Mouse (Mus musculus) embryo, embryonic 11.5 days (tissue): ENCODE measurements around the gene Col27a1.

ENCODE experiments used
- DNase-seq: peaks from one replicate; pipeline ENCODE4 v3.0.0-alpha.2; 2012; ENCODE audit warnings: low read depth, low spot score

Gene Col27a1

DNA sequence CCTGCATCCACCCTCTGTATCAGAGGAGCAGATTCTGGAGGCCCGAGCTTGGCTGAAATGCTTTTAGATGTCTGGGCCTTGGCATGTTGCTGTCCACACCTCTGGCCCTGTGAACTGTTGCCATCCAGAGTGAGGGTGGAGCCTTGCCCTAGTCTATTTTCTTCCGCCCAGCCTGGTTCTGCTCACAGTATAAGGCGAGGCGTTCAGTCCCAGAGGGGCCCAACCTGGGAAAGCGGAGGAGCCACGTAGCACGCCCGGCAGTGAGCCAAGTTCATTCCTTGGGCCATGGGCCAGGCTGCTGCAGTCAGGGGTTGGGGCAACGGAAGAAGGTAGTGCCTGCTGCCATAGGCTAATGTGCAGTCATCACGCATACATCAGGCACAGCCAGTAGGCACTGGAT is 46.7 kb downstream of the Col27a1 start:
- DNase-seq: no peak

DNA sequence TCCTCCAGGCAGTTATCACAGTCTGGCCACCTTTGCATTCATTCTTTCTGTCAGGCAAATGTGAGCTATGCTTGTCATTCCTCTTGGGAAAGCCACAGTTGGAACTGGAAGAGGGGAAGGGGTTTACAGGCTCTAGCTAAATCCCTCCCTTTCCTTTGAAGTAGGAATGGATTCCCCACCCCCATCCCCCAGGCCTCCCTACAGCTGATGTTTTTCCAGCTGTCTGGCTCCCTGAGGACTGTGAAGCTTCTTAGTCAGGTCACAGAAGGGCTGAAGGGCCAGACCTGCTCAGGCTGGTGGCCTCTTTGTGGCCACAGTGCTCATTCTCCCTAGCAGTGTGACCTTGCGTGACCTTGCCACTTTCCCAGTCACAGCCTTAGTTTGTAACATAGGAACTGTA is 49.1 kb downstream of the Col27a1 start:
- DNase-seq: peak; percentile 23

DNA sequence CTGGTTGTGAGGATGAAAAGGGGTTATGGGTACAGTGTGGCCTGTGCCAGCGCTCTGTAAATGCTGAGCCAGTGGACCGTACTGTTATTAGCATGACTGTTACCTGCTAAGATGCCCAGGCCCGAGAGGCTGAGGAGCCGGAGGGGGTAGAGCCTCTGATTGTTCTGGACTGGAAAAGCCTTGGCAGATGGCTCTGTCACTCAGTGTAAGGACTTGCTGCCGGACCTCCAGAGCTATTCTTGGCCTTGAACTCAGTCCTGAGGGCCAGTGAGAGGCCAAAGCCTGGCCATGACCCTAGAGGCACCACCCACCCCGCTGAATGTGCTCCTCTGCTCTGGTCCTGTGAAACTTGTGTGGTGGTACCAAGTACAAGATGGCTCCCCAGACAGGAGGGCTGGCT is 52.5 kb downstream of the Col27a1 start:
- DNase-seq: no peak

DNA sequence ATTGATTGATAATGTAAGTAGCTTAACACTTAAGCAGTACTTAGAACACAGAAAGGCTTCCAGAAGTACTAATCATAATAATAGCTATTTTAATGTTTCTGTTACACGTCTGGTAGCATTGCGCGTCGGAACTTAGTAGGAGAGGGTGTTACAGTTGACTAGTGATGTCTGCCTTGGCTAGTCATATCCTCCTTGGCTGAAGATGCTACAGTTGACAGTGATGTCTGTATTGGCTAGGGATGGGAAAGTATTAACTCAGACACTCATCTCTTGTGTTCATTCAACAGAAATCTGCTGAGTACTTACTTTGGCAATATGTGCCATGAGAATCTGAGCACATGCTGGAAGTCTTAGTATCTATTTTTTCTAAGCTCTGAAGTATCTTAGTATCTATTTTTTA is 53.3 kb downstream of the Col27a1 start:
- DNase-seq: no peak

DNA sequence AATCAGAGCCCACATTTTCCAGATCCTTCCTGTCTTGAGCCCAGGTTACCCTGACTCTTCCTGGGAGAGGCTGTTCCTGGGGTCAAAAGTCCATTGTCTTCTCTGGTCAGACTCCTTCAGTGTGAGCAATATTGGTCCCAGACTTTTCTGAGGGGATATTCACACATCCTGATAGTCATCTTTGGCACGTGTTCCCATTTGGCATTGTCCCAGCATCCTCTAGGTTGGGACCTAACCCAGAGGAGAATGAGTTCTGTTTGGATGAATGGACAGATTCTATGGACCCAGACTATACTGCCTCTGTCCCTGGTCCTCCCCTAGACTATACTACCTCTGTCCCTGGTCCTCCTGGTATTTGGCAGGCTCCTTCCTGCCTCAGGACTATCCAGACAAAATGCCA is 53.8 kb downstream of the Col27a1 start:
- no peak for DNase-seq

DNA sequence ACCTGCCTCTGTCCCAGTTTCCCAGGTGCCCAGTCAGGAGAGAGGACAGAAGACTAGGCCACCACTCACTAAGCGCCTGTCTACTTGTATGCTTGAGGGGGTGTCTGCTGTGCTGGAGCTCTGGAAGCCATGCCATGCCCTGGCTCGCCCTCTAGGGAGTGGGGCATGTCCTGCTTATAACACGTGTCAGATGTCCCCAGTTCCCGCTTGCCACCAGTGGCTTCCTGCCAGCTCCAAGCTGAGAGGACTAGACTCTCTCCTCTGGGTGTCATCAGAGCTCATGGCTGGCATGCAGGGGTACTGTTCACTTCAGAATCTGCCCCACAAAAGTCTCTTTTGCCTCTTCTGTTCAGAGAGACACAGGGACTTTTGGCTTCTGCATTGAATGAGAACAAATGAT is 55.0 kb downstream of the Col27a1 start:
- no peak for DNase-seq

DNA sequence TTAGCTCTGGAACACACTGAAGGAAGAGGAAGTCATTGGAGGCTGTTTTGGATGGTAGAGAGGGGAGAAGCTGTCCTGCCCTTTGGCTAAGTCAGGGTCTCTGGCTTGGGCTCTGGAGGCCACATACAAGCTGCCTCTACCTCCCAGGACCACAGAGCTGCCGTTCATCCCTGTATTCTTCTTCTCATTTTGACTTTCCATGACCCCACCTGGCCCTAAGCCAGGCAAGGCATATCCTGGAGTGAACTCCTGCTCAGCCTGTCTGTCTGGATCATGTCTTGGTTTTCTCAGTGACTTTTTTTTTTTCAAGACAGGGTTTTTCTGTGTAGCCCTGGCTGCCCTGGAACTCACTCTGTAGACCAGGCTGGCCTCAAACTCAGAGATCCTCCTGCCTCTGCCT is 60.7 kb downstream of the Col27a1 start:
- no peak for DNase-seq

DNA sequence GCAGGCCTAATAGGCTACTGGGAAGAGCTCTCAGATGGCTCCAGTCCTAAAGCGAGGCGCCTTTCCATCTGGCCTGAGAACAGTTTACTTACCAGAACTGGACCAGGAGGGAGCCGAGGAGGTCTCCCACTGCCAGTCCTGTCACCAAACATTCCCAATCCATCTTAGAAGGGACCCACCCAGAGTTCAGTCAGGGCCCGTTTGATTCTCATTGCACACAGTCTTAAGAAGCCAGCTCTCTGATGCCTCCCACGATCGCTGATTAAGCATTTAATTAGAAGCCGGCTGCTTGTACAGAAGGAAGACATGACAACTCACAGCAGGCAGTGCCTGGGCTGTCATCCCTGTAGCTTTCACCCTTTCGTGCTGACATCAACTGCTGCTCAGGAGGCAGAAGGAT is 61.4 kb downstream of the Col27a1 start:
- no peak for DNase-seq

DNA sequence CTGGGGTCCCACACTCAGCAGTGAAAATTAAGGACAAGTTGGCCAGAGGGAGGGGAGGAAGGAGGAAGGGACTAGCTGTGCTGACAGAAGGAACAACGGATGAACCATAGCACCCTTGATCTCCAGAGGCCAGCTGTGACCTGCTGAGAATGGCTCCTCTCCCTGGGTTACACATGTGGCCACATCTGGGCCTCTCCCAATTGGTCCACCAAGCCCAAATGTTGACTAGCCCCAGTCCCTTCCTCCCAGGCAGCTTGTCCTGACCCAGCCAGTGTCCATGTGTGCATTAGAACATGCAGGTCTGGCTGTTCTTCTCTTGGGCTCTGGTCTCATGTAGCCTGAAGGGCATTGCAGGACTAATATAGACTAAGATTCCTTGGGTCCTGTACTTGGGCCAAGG is 62.8 kb downstream of the Col27a1 start:
- DNase-seq: no peak

DNA sequence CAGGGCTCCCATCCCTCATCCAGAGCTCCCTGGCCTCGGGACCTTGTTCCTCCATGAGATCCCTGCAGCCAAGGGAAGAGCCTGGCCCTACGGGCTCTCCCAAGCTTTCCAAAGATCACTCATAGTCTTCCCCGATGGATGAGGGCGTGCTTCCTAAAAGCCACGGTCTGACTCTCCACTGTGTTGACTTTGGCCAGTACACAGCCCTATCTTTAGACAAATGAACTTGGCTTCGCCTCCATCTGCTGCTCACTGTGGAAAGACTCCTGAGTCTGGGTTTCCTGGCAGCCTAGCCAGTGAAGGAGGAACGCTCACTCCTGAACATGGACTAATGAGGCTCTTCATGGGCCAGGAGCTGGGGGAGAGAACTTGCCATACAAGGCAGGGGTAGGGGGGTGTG is 65.0 kb downstream of the Col27a1 start:
- DNase-seq: no peak

DNA sequence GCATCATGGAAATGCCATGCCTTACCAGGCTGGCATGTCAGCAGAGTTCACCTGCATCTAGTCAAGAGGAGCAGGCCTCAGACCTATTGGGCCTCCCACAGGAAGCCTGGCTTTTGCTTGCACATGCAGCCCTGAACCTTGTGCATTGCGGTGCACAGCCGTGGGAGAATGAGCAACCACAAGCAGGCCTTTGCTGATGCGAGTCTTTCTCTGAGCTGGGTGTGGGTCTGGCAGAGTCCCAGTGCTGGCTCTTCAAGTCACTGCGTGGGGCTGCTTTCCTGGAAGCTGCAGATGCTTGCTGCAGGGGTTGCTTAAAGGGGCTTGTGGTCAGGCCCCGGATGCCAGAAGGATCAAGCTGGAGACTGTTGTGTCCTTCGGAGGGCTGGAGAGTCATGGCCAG is 67.9 kb downstream of the Col27a1 start:
- DNase-seq: no peak

DNA sequence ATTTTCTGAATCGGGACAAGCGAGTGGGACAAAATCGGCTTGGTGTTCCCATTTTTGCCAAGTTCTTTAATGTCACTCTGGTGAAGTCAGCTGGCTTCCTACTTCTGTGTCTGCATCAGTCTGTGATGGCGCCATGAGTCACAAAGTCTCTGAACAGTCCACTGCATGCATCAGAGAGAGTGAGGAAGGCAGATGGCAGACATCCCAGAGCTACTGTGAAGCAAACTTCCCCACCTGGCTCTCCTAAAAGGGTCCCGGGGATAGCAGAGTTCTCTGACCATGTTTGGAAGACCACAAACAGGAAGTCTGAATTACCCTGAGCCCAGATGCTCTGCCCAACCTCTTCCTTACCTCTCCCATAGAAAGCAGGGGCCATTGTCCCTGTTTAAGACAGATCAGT is 69.5 kb downstream of the Col27a1 start:
- DNase-seq: no peak

DNA sequence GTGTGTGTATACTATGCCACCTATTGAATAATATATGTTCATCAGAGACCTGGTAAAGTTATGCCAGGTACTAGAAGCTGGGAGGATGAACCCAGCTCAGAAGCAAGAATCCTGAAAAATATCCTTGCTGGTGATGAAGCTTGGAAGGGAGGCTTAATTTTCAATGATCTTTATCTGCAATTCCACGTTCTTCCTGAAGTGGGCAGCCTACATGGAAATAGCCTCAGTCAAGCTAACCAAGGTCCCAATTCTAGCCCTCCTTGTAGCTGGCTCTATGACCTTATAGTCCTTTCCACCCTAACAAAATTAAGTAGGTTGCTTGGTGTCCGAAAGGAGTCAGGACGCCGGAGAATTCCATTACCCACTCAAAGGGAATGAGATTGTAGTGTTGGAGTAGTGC is 72.2 kb downstream of the Col27a1 start:
- DNase-seq: no peak

DNA sequence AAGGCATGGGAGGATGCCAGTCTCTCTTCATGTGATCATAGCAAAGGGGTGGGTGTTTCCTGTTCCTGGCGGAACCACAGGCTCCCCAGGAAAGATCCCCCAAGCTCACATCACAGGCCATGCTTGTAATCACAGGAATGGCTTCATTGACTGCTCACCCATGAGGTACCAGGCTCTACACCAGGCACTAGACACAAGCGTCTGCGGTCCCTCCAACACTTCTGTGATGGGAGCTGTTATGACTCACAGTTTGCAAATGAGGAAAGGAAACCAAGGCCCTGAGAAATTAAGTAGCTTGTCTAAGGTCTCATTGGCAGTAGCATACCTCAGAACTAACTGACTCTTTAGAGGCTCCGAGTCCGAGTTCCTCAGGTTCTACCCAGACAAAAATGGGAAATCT is 74.7 kb downstream of the Col27a1 start:
- DNase-seq: no peak

DNA sequence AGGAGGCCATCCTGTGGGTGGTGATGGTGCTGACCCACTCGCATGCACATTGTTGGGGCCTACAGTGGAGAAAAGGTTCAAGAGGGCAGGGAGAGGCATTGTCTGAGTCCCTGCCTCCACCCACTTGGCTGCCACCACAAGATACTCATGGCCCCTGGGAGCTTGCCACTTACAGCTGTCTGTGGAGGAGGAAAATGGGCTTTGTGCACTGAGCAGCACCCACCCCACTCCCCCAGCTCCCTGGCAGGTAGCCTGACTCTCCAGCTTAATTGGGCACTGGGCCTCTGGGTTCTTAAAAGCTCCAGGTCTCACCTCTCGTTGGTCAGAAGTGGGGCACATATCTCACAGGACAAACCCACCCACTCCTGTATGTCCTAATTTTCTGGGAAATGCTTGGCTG is 76.3 kb downstream of the Col27a1 start:
- DNase-seq: no peak

DNA sequence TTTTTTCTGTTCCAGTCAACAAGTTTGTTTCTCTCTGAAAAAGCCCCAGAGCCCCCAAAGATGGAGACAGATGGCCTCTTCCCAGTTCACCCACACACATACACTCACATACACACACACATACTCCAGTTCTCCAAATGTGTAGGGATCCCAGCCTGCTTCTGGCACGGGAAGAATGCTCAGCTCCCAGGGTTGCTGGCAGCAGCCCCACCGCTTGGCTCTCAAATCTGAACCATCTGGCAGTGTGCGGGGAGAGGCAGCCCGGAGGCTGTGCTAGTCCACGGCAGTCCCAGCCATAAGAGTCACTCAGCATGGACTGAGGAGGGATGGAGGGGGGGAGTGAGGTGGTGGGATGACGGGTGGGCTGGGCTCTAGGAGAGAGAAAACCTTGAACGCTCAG is 77.3 kb downstream of the Col27a1 start:
- no peak for DNase-seq

DNA sequence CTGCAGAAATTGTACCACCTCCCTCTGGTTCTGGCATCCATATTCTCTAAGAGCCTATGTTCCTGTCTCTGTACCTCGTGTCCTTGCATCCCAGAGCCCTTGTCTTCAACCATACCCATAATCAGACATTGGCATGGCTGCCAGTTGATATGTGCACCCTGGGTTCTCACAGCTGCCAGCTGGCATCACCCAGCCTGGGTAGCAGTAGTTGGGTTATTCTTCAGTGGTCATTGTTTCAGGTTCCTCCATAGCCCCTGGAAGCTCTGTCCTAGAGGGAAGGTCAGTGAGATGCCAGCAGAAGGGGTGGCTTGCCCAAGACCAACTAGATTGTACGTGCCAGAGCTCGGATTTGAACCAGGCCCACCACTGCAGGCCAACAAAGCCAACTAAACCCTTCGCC is 77.9 kb downstream of the Col27a1 start:
- DNase-seq: no peak

DNA sequence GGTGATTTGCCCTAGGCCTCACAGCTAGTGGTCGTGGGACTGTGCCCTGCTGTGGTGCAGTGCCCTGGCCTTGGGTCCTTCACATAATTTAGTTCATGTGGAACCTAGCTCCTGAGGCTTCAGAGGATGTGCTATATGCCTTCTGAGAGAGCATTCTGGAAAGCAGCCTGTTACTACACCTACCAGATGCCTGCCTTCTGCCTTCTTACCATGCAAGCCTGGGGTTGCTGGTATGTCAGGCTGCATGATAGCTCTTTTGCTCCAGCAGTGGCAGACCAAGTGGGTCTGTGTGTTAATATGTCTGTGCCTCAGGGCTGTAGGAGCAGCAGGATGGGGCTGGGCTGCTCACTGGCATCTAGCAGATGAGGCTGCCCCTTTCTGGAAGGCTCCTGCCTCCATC is 81.8 kb downstream of the Col27a1 start:
- DNase-seq: no peak

DNA sequence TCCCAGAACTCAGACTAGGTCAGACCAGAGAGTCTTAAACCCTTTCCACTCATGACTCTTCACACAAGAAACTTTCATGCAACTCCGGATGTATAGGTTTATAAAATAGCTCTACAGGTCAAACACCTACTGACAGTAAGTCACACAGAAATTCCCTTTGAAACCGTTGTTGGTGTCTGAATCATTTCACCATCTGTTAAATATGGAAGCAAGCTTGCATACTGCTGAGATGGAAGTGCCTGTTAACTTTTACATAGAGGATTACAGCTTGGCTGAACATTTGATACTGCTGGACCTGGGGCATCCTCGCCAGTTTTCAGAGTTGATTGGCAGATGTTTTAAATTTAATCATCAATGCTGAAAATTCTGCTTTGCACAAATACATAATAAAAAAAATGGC is 82.5 kb downstream of the Col27a1 start:
- no peak for DNase-seq

DNA sequence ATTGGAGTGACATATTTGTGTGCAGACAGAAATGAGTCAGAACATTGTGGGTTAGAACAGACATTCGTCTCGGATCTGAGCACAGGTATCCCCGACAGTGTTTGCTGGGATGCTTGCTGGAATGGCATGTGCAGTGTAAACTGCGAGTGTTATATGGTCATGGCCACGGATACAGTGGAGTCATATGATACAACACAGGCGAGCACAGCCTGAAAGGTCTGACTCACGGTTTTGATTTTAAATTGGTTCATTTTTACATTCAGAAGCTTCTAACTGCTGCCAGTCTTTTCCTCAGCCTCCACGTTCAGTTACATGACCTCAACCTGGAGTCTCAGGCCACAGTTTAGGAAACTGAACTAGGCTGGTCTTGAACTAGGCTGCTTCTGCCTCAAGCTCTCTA is 83.1 kb downstream of the Col27a1 start:
- no peak for DNase-seq

DNA sequence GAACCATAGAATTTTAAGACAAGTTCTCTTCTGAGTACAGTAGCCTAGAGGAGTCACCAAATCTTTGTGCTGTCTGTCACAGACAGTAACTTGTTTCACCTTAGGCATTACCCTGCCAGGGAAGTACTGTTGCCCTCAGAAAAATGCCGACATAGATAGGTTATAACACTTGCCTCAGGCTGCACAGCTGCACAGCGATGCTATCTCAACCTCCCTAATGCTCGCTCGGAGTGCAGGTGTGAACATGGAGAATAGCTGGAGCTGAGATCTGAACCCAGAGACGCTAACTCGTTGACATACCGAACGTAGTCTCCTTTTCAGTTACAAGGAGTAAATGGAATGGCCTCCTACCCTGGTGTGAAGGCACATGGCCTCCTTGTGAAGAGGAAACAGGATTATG is 84.4 kb downstream of the Col27a1 start:
- DNase-seq: no peak

DNA sequence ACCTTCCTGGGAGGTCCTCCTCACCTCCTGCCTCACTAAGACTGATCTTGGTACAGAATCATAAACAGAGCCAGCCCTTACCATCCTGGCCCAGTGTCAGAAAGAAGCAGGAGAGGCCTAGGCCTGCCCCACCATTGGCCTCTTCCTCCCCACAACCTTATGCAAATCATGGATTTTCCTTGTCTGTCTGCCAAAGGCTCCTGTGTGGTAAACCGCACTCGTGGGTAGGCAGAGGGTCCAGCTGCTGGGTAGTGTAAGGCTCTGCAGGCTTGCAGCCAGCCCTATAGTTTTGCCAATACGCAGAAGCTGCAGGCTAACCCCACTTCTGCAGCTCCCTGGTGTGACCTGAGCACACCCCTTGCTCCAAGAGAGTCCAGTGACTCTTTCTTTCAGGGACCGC is 88.8 kb downstream of the Col27a1 start:
- no peak for DNase-seq

DNA sequence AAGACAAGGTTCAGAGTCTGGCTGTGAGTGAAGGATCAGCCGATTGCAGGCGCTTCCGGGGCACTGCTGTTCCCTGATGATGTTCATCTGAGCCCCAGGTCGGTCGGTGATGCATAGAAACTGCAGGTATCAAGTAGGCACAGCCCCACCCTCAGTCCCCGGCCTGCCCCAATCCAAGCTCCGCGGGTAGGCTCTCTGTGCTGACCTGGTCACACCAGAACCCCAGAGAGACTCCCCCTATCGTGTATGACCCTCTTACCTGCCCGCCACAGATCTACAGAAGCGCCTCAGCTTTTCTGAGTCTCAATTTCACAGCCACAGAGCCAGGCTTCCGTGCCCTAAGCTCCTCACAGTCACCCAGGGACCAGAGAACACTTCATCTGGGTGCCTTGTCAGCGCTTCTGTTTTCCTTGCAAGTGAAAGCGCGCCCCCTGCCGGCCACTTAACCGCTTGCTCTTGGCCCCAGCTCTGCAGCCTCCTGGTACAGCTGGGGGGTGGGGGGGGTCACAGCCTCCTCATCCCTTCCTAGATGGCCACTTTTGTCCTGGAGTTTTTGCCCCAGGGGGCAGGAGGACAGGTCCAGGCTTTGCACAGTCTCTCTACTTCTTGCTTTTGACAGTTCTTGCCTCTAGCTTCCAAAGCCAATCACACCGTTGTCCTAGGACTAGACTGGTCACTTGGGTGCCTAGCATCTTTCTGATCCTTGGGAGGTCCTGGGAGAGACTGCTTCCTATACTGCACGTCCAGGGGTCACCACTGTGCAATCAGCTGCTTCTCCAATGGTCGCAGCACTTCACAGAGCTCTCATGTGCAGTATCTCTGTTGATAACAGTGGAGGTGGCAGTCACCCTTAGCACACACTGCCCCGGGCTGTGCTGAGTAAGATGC is 93.6 kb downstream of the Col27a1 start:
- DNase-seq: peak; percentile 78

DNA sequence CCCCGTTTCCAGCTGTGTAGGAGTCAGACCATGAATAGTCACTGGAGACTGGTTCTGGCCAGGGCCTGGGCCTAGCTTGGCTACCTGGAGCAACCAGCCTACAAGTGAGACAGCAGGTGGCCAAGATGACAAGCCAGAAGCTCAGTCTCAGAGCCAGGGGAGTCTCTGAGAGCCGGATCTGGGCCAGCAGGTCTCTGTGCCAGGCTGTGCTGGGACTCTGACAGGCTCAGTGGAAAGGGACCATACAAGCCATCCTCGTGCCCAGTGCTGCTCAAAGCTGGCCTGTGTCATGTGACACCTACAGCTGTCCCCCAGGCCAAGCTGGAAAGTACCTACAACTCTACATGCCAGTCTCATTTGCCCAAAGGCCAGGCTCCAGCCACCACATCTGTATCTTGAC is 94.5 kb downstream of the Col27a1 start:
- no peak for DNase-seq
